Mouse (Mus musculus) ES-Bruce4 (cell line): ENCODE measurements at regions not wholly inside any gene's neighbourhood (a gene's known extent, or its start where the extent isn't known, plus 50 kb on each side); places are given as distances from the start of the nearest gene placed in this dataset.

ENCODE experiments used
- CTCF ChIP-seq: IDR thresholded peaks from one replicate; pipeline ENCODE4 v1.8.1; 2011; ENCODE audit warnings: low read depth, low read length
- POLR2A ChIP-seq: IDR thresholded peaks from one replicate; pipeline ENCODE4 v1.8.1; 2011; ENCODE audit warnings: low read length; ENCODE audit not compliant: insufficient read depth

- TF ChIP-seq POLR2A (no peak), CTCF (no peak)
Measured at GRCm38 (mm10) chr11:113113220-113113817, 331.3 kb downstream of the Sox9 start.
